Mouse (Mus musculus) forebrain, embryonic 16.5 days (tissue): ENCODE data around the gene Myo1e. TPM values are rescaled to one million over a fixed set of nuclear protein-coding genes. Genes with fewer than 3 reads are reported as not detected.
A peak's percentile ranks its signal among the peaks of the same experiment; 100 is the strongest.

Experiments
- ATAC-seq: fragments of 200-750 bp; cut with Nextera tagmentation; 2 replicates; pipeline ENCODE4 v1.8.0; 2017; ENCODE audit warnings: mild to moderate bottlenecking, moderate library complexity
- H3K27ac ChIP-seq: fragments of 300-500 bp; sonication (generic); 2 replicates; pipeline ENCODE4 v1.5.1; 2014; ENCODE audit warnings: low read length, control low read depth
- H3K27me3 ChIP-seq: fragments of 300-500 bp; sonication (generic); replicated peaks from 2 replicates; pipeline ENCODE4 v1.6.1; 2014; ENCODE audit warnings: low read length; ENCODE audit not compliant: control insufficient read depth, insufficient read depth
- H3K36me3 ChIP-seq: fragments of 300-500 bp; sonication (generic); 2 replicates; pipeline ENCODE4 v1.6.1; 2014; ENCODE audit not compliant: control insufficient read depth, insufficient read depth
- H3K4me1 ChIP-seq: fragments of 300-500 bp; sonication (generic); replicated peaks from 2 replicates; pipeline ENCODE4 v1.6.1; 2014; ENCODE audit warnings: low read length; ENCODE audit not compliant: control insufficient read depth, insufficient read depth
- H3K4me2 ChIP-seq: fragments of 300-500 bp; sonication (generic); 2 replicates; pipeline ENCODE4 v1.6.1; 2014; ENCODE audit warnings: mild to moderate bottlenecking, low read length, control low read depth
- H3K4me3 ChIP-seq: fragments of 300-500 bp; sonication (generic); replicated peaks from 2 replicates; pipeline ENCODE4 v1.5.1; 2014; ENCODE audit warnings: mild to moderate bottlenecking, low read length, control low read depth
- H3K9ac ChIP-seq: fragments of 300-500 bp; sonication (generic); replicated peaks from 2 replicates; pipeline ENCODE4 v1.6.1; 2014; ENCODE audit warnings: low read depth, low read length, control low read depth
- H3K9me3 ChIP-seq: fragments of 300-500 bp; sonication (generic); 2 replicates; pipeline ENCODE4 v1.6.1; 2016; ENCODE audit warnings: low read length; ENCODE audit not compliant: control insufficient read depth
- WGBS: fragments of 180-500 bp; shearing (Covaris S2); extraction: QIAGEN DNeasy Blood & Tissue Kit; methylation state at CpG from one replicate; pipeline ENCODE4 v1.1.7; 2014; 5-methylcytosine and 5-hydroxymethylcytosine counted together
- polyA plus RNA-seq: library from polyadenylated mRNA; unstranded; fragments of >200 nt; fragmentation: Nextera tagmentation; extraction: Ambion mirVana; gene quantifications from 2 replicates; pipeline ENCODE4 v1.2.1, GENCODE M21; 2015

Myo1e gene
- polyA plus RNA-seq, result 5.8 and 7.2 TPM in 2 replicates

GRCm38 (mm10) chr9:70207151-70207831, at the start of gene Myo1e:
TSS of gene Myo1e (plus strand) at chr9:70207350.
- Histone ChIP-seq H3K9me3 (0 out of 2 replicates have a peak, but pooled peaks cover 4% of the 10 kb centered on the region), H3K4me3 (peak within 1 kb of the TSS; percentile 52), H3K4me1 (peaks cover 12% of the 10 kb centered on the region), H3K27ac (peak within 1 kb of the TSS; percentile 70), H3K4me2 (peak within 1 kb of the TSS; percentile 96), H3K9ac (peak within 1 kb of the TSS; percentile 57), H3K27me3 (peaks cover 5% of the 10 kb centered on the region; the same call in 1 of the 2 replicates), H3K36me3 (no peaks in the 10 kb centered on the region)
- peak; percentile 98 for ATAC-seq
- WGBS, result 0% methylated on average over 43 of the region's 43 CpGs

- Histone ChIP-seq H3K4me2 (no peak overlapping the region), H3K4me1 (no peaks in the 10 kb centered on the region), H3K36me3 (no peaks in the 10 kb centered on the region), H3K9ac (no peak overlapping the region), H3K27ac (no peak overlapping the region), H3K9me3 (no peaks in the 10 kb centered on the region), H3K27me3 (no peaks in the 10 kb centered on the region), H3K4me3 (no peak overlapping the region)
- WGBS, result 85% methylated on average over 10 of the region's 10 CpGs
- no peak for ATAC-seq
Observed at GRCm38 (mm10) chr9:70160071-70160470, 47.1 kb upstream of the Myo1e start.

GRCm38 (mm10) chr9:70168973-70169372, 38.2 kb upstream of the Myo1e start:
- no peak overlapping the region for H3K4me3 ChIP-seq
- H3K36me3 ChIP-seq, result no peaks in the 10 kb centered on the region
- no peak overlapping the region for H3K27ac ChIP-seq
- H3K4me2 ChIP-seq, result no peak overlapping the region
- no peak for ATAC-seq
- no peaks in the 10 kb centered on the region for H3K27me3 ChIP-seq
- H3K9me3 ChIP-seq, result no peaks in the 10 kb centered on the region
- H3K4me1 ChIP-seq, result no peaks in the 10 kb centered on the region
- H3K9ac ChIP-seq, result no peak overlapping the region
- WGBS, result 87% methylated on average over 7 of the region's 7 CpGs

- 30% methylated on average over 4 of the region's 4 CpGs for WGBS
- no peaks in the 10 kb centered on the region for H3K9me3 ChIP-seq
- H3K36me3 ChIP-seq, result no peaks in the 10 kb centered on the region
- H3K27ac ChIP-seq, result no peak overlapping the region
- H3K4me1 ChIP-seq, result peaks cover 7% of the 10 kb centered on the region
- H3K9ac ChIP-seq, result no peak overlapping the region; the same call in 1 of the 2 replicates
- no peak overlapping the region for H3K4me3 ChIP-seq
- no peak for ATAC-seq
- H3K27me3 ChIP-seq, result no peaks in the 10 kb centered on the region
- no peak overlapping the region for H3K4me2 ChIP-seq
Observed at GRCm38 (mm10) chr9:70174291-70174848, 32.8 kb upstream of the Myo1e start.

- Histone ChIP-seq H3K4me2 (no peak overlapping the region), H3K4me1 (peaks cover 7% of the 10 kb centered on the region), H3K27me3 (no peaks in the 10 kb centered on the region), H3K36me3 (no peaks in the 10 kb centered on the region), H3K9ac (no peak overlapping the region), H3K4me3 (no peak overlapping the region), H3K27ac (no peak overlapping the region), H3K9me3 (no peaks in the 10 kb centered on the region)
- 8% methylated on average over 6 of the region's 6 CpGs for WGBS
- no peak for ATAC-seq
Observed at GRCm38 (mm10) chr9:70174896-70175295, 32.3 kb upstream of the Myo1e start.

GRCm38 (mm10) chr9:70176291-70176690, 30.9 kb upstream of the Myo1e start:
- no peak overlapping the region for H3K27ac ChIP-seq
- no peaks in the 10 kb centered on the region for H3K36me3 ChIP-seq
- no peaks in the 10 kb centered on the region for H3K9me3 ChIP-seq
- WGBS, result 85% methylated on average over 3 of the region's 3 CpGs
- peaks cover 7% of the 10 kb centered on the region for H3K4me1 ChIP-seq
- no peak overlapping the region for H3K4me3 ChIP-seq
- ATAC-seq, result no peak
- H3K27me3 ChIP-seq, result no peaks in the 10 kb centered on the region
- no peak overlapping the region for H3K9ac ChIP-seq
- no peak overlapping the region for H3K4me2 ChIP-seq

- ATAC-seq, result 0 out of 2 replicates have a peak, but pooled peaks have one; percentile 55
- H3K27ac ChIP-seq, result no peak overlapping the region
- 11% methylated on average over 12 of the region's 12 CpGs for WGBS
Observed at GRCm38 (mm10) chr9:70181719-70182118, 25.4 kb upstream of the Myo1e start.

GRCm38 (mm10) chr9:70182639-70183038, 24.5 kb upstream of the Myo1e start:
- H3K36me3 ChIP-seq, result no peaks in the 10 kb centered on the region
- H3K4me3 ChIP-seq, result no peak overlapping the region
- WGBS, result 13% methylated on average over 7 of the region's 7 CpGs
- H3K9ac ChIP-seq, result no peak overlapping the region
- no peak overlapping the region for H3K4me2 ChIP-seq
- no peaks in the 10 kb centered on the region for H3K27me3 ChIP-seq
- ATAC-seq, result no peak
- H3K27ac ChIP-seq, result no peak overlapping the region
- no peaks in the 10 kb centered on the region for H3K9me3 ChIP-seq
- 0 out of 2 replicates have a peak, but pooled peaks cover 3% of the 10 kb centered on the region for H3K4me1 ChIP-seq

More at GRCm38 (mm10) chr9:70181719-70182118, 25.4 kb upstream of the Myo1e start:
- H3K36me3 ChIP-seq, result no peaks in the 10 kb centered on the region
- H3K9ac ChIP-seq, result no peak overlapping the region
- H3K9me3 ChIP-seq, result no peaks in the 10 kb centered on the region
- H3K4me2 ChIP-seq, result no peak overlapping the region
- H3K4me1 ChIP-seq, result 0 out of 2 replicates have a peak, but pooled peaks cover 3% of the 10 kb centered on the region
- H3K27me3 ChIP-seq, result no peaks in the 10 kb centered on the region
- H3K4me3 ChIP-seq, result no peak overlapping the region

GRCm38 (mm10) chr9:70192336-70192735, 14.8 kb upstream of the Myo1e start:
- ATAC-seq, result peak; percentile 91
- H3K9me3 ChIP-seq, result no peaks in the 10 kb centered on the region
- no peak overlapping the region for H3K4me2 ChIP-seq
- H3K4me3 ChIP-seq, result no peak overlapping the region
- peak overlapping the region; percentile 64 for H3K27ac ChIP-seq
- 51% methylated on average over 5 of the region's 5 CpGs for WGBS
- no peaks in the 10 kb centered on the region for H3K27me3 ChIP-seq
- no peak overlapping the region for H3K9ac ChIP-seq
- no peaks in the 10 kb centered on the region for H3K36me3 ChIP-seq
- H3K4me1 ChIP-seq, result peaks cover 4% of the 10 kb centered on the region
